Mouse (Mus musculus) monocyte, adult 5-6 weeks (primary cell): ENCODE measurements around the gene Pld6. TPM values are rescaled to one million over a fixed set of nuclear protein-coding genes. Genes with fewer than 3 reads are reported as not detected.

Experiments
- ATAC-seq: fragments of 153-309, 156-312 bp; replicated peaks from 2 replicates; pipeline ENCODE4 v1.8.0; 2017; ENCODE audit warnings: mild to moderate bottlenecking; ENCODE audit not compliant: low TSS enrichment, insufficient number of reproducible peaks, severe bottlenecking, poor library complexity, low FRiP score
- total RNA-seq: library from RNA; stranded (forward); fragments of 200-1000, 200-491, 200-594 nt; gene quantifications from 3 replicates; pipeline ENCODE4 v1.2.3, GENCODE M21; 2017

Pld6 gene
- total RNA-seq, 1 experiment from 2014 or later = not detected

DNA sequence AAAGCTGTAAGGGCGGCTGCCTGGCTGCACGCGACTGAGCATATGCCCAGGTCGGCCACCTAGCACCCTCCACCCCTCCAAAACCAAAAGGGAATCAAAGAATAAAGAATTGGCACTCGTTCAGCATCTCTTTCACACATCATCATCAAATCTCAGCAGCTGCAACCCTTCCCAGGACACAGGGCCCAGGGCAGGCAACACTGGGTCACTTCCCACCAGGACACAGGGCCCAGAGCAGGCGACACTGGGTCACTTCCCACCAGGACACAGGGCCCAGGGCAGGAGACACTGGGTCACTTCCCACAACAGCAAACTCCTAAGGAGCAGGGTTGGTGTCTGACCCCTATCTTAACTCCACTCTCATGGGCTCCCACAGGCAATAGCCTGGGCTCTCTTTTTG is 5.9 kb upstream of the Pld6 start:
- no peak for ATAC-seq

DNA sequence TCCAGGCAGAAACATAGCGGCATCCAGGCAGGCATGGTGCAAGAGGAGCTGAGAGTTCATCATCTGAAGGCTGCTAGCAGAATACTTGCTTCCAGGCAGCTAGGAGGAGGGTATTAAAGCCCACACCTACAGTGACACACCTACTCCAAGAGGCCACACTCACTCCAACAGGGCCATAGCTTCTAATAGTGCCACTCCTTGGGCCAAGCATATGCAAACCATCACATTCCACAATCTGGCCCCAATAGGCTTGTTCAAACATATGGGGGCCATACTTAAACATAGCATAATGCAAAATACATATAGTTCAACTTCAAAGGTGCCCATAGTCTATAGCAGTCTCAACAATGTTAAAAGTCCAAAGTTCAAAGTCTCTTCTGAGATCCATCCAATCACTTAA is 1.9 kb upstream of the Pld6 start:
- ATAC-seq = no peak

DNA sequence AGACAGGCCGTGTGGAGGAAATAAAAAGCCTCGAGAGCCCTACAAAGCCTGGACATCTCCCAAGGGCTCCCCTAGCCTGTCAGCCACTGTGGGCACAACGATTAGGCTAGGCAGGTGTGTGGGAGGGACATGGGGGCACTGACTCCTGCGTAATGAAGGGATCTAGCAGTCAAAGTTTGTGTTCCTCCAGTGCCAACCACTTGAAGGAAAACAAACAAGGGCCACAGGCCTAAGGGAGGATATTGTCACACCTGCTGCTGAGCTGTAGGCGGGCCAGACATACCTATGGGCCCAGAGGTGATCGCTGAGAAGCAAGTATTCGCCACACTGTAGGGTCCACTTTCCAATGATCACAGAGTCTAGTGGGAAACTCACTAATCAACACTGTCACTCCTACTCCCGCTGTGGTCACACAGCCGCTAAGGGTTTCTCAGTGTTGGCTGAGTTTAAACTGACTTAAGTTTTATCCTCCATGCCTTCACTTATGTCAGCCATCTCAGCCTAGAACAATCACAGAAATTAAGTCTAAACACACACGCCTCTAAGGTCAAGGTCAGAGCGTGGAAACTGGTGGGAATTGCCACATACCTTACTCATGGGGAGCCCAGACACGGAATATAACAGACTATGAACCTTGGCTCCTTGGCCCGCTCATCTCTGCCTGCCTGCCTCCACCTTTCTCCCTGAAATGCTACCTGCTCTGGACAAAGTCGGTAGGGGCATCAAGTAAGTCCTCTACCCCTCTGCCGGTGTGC is 824 bp downstream of the Pld6 start:
- ATAC-seq = no peak

DNA sequence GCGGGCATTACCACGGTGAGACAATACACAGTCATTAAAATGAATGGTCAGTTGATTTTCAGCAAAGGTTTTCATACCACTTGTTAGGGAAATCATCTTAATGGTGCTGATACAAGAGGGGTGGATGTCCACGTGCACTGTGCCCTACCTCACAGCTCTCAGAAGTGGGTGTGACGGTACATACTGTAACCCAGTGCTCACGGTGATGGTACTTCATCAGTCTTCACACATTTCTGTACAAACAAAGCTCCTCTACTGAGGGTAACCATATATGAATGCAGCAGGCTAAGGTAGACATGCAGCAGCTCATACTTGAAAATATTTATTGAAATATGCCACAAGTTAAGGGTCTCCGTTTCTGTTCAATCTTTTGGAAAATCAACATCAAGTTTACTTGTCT is 3.9 kb downstream of the Pld6 start:
- no peak for ATAC-seq

DNA sequence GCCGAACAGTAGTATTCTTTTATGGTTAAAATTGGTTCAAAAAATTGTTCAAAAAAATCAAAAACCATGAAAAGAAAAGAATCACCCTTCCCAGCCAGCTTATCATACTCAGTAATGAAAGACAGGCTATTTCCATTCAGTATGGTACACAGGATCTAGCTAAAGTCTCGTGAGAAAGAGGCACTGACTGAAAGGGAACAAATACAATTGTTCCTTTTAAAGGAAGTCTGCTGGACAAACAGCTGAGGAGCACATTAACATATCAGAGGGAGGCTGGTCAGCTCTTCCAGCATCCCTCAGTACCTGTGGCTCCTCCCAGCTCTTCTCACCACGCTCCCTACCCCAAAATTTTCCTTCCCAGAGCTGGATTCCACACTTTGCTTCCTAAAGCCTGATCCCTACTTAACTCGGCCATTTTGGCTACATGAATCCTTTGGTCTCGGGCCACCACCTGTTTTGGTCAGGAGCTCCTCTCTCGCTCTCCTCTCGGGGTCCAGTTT is 5.3 kb downstream of the Pld6 start:
- no peak for ATAC-seq

DNA sequence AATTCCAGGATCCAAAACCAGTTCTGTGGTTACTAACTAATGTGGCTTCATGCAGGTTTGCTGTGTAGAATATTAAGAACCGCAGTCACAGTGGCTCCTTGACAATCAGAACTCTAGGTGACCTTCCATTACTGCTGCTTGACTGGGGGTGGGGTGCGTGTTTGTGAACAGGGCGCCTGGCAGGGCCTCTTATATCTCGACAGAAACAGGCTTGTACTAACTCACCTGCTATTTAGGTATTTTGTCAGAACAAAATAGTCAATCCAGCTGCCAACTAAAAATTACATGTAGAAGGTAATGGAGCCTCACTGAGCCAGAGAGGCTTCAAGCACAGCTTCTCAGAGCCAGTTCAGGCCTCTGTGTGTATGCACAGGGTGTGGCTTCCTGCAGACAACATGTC is 7.2 kb downstream of the Pld6 start:
- no peak for ATAC-seq

DNA sequence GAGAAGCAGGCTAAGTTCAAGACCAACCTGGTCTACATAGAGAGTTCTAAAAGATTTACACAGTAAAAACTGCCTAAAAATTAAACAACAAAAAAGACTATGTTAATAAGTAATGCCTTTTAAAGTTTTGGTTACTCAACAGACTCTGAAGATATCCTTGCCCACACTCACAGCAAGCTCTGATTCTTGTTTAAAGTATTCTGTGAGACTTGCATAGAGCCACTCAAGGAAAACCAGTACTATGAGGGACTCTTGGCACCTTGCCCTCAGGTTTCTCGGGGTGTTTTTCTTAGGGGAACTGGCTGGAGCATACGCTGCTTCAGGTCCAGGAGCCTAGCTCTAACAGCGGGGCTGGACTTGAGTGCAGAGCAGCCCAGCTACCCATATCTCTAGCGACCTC is 8.0 kb downstream of the Pld6 start:
- no peak for ATAC-seq

DNA sequence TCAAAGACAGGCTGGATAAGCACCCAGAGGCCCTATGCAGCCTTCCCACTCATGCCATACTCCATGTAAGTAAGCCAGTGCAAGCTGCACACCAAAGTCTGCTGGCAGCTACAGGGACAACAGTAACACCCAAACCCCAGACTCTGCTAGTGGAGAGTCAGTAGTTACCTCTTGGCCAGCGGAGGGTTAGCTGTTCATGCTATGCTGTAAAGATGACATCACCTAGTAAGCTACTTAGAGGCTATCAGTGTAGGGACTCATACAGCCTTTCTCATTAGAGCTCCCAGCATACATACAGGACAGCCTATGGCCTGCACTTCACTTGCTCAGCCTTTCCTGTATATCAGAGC is 8.6 kb downstream of the Pld6 start:
- ATAC-seq = no peak

DNA sequence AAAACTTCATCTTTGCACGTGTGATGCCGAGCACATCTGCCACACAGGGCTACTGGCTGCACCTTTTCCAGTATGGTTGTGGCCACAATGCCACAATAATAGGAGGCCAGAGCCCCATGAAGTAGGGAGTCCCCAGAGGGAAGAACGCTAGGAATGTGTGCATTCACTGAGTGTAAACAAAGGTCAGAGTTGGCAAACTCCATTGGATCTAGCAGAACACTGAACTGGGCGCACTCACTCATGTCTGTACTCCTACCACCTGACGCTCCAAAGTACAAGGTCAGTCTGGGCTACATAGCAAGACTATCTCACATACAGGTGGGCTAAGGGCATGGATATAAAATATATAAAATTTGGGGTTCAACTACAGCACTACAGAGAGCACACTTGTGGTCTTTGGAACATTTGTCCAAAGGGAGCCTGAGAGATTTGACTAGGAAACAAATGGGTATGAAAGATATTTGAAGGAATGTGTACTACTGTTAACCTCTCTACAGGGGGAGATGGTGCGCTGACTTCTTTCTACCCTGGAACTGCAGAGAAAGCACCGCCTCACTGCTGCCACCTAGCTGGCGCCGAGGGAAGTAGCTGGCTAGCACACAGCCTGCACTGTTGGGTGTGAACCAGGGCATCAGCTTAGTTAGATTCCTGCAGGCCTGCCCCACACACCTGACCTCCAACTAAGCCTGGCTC is 9.1 kb downstream of the Pld6 start:
- peak; percentile 92 for ATAC-seq

DNA sequence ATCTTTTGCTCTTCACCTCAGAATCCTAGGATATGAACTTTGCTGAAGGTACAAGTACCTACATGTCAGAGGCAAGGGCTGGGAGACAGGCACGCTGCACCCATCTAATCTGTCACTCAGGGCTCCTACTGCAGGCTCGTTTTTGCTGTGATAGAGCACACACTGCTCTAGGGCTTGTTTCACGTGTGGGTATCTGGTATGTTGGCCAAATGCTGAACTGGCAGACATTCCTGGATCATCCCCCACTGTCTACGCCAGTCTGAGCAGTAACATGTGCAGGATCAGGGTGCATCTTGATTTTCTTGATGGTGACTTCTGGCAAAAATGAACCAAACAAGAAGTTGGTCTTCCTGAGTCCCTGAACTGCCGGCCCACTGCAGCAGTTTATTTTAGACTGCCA is 10.2 kb downstream of the Pld6 start:
- ATAC-seq = no peak

DNA sequence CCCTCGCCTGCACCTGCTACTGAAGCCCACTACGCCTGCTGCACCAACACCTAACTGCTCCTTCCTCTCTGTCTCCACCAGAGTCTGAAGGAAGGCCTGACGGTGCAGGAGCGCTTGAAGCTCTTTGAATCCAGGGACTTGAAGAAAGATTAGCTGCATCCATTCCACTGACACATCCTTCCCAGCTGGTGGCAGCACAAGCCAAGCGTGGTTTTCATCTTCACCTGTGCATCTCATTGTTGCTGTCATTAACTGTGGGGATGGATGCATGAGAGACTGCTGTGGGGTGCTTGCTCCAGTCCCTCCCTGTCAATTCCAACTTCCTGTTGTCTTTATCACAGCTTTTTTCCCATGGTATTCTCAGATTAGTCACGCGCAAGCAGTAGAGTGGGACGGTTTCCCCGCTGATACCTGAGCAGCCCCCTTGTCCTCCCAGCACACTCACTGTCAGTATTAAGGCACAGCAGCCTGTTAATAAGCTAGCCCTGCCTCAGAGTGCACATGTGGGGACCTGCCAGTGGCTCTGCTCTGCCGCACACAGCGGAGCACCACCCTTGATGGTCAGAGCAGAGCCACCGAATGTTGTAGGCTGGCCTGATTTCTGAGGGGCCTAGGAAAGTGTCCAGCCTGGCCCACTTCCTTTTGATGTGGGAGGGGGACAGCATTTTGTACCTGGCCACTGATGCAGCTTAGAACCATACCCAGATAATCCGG is 11.9 kb downstream of the Pld6 start:
- ATAC-seq = no peak

DNA sequence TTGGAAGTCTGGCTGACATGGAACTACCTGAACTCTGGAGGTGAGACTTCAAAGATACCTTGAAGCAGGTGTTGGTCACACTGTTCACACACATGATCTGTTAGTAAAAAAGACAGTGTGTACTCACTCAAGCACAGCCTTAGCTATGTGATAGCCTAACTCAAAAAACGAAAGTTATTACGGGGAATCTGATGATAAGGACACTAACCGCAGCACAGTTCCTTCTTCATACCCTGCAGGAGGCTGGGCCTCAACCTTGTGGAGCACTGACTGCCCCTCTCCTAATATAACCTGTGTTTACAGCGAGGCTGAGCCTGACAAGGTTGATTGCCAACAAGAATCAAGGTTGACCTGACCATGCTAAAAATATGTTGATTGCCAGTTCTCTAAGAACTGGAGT is 12.9 kb downstream of the Pld6 start:
- no peak for ATAC-seq

DNA sequence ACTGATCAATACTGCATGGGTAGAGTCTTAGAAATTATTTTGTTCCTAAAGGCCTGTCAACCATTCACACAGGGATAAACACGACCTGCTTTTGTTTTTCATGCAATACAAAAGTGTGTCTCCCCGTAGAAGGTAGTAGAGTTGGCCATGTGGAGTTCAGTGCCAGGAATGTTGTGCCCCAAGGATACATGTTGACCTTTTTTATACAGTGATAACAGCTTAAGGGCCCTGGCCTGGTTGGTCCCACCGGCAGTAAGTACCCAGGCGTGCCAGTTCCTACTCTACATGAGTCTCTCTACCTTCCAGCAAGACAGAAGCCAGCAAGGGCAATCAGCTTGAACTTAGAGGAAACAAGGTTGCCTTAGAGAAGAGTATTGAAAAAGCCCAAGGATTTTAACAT is 14.5 kb downstream of the Pld6 start:
- ATAC-seq = no peak

DNA sequence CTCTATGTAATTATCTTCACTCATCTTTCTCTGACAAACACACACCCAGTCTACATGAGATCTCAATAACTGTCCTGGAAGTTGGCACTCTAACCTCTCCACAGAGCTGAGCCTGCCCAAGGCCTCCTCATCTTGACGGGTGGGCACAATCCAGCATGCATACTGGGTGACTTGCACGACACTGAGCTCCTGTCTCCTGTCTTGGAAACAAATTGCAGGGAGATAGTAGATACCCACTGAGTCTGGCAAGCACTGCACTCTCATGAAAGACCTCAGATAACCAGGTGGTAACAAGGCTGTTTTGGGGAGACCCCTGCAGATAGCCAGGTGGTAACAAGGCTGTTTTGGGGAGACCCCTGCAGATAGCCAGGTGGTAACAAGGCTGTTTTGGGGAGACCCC is 15.2 kb downstream of the Pld6 start:
- ATAC-seq = no peak

DNA sequence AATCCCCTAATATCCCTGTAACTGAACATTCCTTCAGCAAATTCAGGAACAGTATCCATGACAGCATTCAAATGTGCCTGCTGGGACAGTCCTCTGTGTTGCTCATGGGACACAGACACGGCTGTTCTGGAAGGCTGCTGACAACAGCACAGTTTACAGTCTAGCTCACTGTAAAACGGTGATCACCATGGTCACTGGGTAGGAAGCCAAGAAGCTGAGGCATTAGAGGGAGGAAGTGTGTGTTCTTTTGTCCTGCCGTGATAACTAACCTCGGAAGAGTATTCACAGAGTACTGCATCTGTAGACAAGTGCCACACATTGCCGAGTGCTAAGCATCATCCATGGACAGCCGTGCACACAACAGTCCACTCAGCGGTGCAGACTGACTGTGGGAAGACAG is 16.7 kb downstream of the Pld6 start:
- no peak for ATAC-seq

DNA sequence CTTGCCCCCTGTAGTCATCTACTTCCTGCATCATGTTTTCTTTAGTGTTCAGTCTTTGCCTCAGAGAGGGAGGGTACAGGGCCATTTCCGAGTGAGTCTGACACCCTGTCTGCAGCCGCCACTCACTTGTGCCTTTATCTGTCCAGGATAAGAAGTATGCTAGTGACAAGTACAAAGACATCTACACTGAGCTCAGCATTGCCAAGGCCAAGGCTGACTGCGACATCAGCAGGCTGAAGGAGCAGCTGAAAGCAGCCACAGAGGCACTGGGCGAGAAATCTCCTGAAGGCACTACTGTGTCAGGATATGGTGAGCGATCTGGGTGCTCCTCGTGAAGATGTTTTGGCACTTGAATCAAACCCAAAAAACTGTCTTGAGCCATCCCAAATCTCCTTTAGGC is 17.7 kb downstream of the Pld6 start:
- no peak for ATAC-seq

DNA sequence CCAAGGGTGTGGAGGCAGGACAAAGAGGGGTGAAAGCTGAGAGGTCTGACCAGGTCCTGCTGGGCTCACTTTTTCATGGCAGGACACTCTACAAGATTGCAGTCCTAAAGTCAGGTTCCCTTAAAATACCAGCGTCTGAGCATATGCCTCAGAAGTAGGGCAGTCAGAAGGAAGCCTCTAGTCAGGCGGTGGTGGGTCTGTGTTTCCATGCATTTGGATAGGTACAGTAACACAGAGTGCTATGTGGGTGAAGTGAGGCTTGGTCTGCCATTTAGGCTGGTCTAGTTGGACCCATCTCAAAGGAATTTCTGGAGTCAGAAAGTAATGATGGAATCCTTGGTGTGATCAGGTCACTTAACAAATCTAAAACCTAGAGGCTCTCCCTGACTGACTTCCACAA is 18.1 kb downstream of the Pld6 start:
- ATAC-seq = no peak

DNA sequence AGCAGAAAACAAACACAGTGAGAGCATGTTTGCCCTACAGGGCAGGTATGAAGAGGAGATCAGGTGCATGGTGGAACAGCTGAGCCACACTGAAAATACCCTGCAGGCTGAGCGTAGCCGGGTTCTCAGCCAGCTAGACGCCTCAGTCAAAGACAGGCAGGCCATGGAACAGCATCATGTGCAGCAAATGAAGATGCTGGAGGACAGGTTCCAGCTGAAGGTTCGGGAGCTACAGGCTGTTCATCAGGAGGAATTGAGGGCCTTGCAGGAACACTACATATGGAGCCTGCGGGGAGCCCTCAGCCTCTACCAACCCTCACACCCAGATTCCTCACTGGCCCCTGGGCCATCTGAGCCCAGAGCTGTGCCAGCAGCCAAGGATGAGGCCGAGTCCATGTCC is 26.6 kb downstream of the Pld6 start:
- no peak for ATAC-seq

DNA sequence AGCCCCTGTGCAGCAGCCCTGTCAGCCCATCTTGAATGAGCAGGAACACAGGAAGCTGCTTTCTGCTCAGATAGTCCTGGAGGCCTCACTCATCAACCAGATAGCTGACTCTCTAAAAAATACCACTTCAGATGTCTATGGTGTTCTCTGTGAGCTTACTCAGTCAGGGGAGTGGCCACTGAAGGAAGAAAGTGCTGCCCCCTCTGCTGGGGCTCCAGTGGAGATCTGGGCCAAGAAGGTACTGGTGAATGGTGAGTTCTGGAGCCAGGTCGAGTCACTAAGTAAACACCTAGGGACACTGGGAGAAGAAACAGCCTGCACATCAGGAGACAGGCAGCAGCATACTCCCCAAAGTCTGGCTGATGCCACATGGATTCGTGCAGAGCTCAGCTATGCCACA is 27.8 kb downstream of the Pld6 start:
- no peak for ATAC-seq

DNA sequence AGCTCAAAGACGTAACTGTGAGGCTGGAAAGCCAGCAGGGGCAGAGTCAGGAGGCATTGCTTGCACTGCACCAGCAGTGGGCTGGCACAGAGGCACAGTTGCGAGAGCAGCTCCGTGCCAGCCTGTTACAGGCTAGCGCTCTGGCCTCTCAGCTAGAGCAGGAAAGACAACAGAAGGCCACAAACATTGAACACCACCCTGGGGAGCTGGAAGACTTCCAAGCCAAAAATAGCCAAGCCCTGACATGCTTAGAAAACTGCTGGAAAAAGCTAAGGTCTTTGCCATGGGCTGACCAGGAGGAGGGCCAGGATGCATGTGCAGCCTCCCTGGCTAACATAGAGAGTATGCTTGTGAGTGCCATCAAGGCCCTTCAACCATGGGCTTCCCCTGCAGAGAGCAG is 28.3 kb downstream of the Pld6 start:
- ATAC-seq = no peak
